Mouse (Mus musculus): ENCODE data around the gene Tecrl. TPM values are rescaled to one million over a fixed set of nuclear protein-coding genes. Genes with fewer than 3 reads are reported as not detected.

Gene Tecrl
- 33.9 and 35.4 TPM in 2 replicates for polyA plus RNA-seq (2016; fragmentation: Nextera tagmentation; extraction: Ambion mirVana)

- WGBS, result 14% methylated on average over 9 of the region's 9 CpGs
Measured at GRCm38 (mm10) chr5:83354846-83355561, at the start of gene Tecrl. Tecrl (minus strand) TSS chr5:83355195.

GRCm38 (mm10) chr5:83385021-83385420 is 30.0 kb upstream of the Tecrl start:
- no peak overlapping the region for H3K9ac ChIP-seq
- 40% methylated on average over 2 of the region's 2 CpGs for WGBS
- no peaks in the 10 kb centered on the region for H3K27me3 ChIP-seq (replicated peaks)
- no peak overlapping the region for H3K4me3 ChIP-seq
- ATAC-seq (ENCODE audit: insufficient number of reproducible peaks, low FRiP score), result no peak
- H3K36me3 ChIP-seq, result no peaks in the 10 kb centered on the region
- no peaks in the 10 kb centered on the region for H3K9me3 ChIP-seq (replicated peaks)
- H3K27ac ChIP-seq (ENCODE audit: poor library complexity, severe bottlenecking), result no peak overlapping the region
- no peak overlapping the region for H3K4me2 ChIP-seq
- no peaks in the 10 kb centered on the region for H3K4me1 ChIP-seq (replicated peaks)

More at GRCm38 (mm10) chr5:83354846-83355561, at the start of gene Tecrl:
- Histone ChIP-seq H3K9me3 (replicated peaks) (no peaks in the 10 kb centered on the region), H3K36me3 (no peaks in the 10 kb centered on the region), H3K9ac (peak within 1 kb of the TSS; percentile 36), H3K4me2 (peak within 1 kb of the TSS; percentile 27), H3K4me1 (replicated peaks) (peaks cover 5% of the 10 kb centered on the region; the same call in 1 of the 2 replicates), H3K4me3 (peak within 1 kb of the TSS; percentile 45), H3K27me3 (replicated peaks) (no peaks in the 10 kb centered on the region), H3K27ac (ENCODE audit: poor library complexity, severe bottlenecking) (peak within 1 kb of the TSS; percentile 87)
- ATAC-seq (ENCODE audit: insufficient number of reproducible peaks, low FRiP score), result peak; percentile 73; the same call in 1 of the 2 replicates

DNA sequence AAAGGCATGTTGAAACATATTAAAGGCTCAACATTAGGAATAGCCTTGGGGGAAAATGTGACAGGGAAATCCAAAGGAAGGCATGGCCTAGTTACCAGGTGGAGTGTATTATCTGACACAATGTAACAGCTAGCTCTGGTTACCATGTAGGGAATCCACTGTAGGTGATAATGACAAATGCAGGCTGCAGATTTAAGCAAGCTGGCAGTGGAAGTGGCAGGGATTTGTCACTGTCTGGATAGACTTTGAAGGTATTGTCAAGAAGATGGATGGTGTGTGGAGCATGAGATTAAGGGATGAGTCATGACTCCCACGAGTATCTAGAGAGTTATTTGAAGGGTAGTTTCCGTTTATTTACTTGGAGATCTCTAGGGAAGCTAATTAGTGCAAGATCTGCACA is 3.4 kb downstream of the Tecrl start:
- Histone ChIP-seq H3K9ac (no peak overlapping the region), H3K27ac (ENCODE audit: poor library complexity, severe bottlenecking) (peak overlapping the region; percentile 57), H3K4me3 (no peak overlapping the region), H3K36me3 (no peaks in the 10 kb centered on the region), H3K4me2 (no peak overlapping the region), H3K9me3 (replicated peaks) (no peaks in the 10 kb centered on the region), H3K4me1 (replicated peaks) (peaks cover 5% of the 10 kb centered on the region; the same call in 1 of the 2 replicates), H3K27me3 (replicated peaks) (no peaks in the 10 kb centered on the region)
- ATAC-seq (ENCODE audit: insufficient number of reproducible peaks, low FRiP score), result peak; percentile 73
- 6% methylated on average over 2 of the region's 2 CpGs for WGBS

- Histone ChIP-seq H3K9me3 (replicated peaks) (no peaks in the 10 kb centered on the region), H3K36me3 (no peaks in the 10 kb centered on the region), H3K4me3 (no peak overlapping the region), H3K27me3 (replicated peaks) (no peaks in the 10 kb centered on the region), H3K4me1 (replicated peaks) (no peaks in the 10 kb centered on the region), H3K4me2 (no peak overlapping the region), H3K27ac (ENCODE audit: poor library complexity, severe bottlenecking) (no peak overlapping the region), H3K9ac (no peak overlapping the region)
- 45% methylated on average over 4 of the region's 4 CpGs for WGBS
- ATAC-seq (ENCODE audit: insufficient number of reproducible peaks, low FRiP score), result no peak
Measured at GRCm38 (mm10) chr5:83339144-83339543, 15.9 kb downstream of the Tecrl start.

- Histone ChIP-seq H3K9me3 (replicated peaks) (no peaks in the 10 kb centered on the region), H3K4me2 (no peak overlapping the region), H3K36me3 (no peaks in the 10 kb centered on the region), H3K27ac (ENCODE audit: poor library complexity, severe bottlenecking) (peak overlapping the region; percentile 43), H3K4me3 (no peak overlapping the region), H3K9ac (no peak overlapping the region), H3K4me1 (replicated peaks) (peaks cover 3% of the 10 kb centered on the region; the same call in 1 of the 2 replicates), H3K27me3 (replicated peaks) (no peaks in the 10 kb centered on the region)
- ATAC-seq (ENCODE audit: insufficient number of reproducible peaks, low FRiP score), result no peak
- 49% methylated on average over 2 of the region's 2 CpGs for WGBS
Measured at GRCm38 (mm10) chr5:83267148-83267776, 87.7 kb downstream of the Tecrl start.

DNA sequence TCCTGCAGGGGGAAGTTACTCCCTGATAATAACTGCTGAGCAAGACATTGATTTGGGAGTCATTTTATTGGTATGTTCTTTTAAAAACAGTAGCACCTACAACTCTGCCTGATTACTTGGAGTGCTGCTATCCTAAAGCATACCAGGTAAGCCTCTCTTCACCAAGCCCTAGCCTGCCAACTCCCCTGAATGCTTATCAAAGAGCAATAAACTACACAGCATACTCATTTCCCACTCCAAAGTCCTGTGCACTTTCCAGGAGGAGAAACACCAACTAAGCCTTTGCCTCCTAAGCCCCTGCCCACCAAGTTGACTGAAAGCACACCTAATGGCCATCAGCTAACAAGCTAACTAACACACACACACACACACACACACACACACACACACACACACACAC is 94.9 kb downstream of the Tecrl start:
- no peak overlapping the region for H3K4me2 ChIP-seq
- H3K27me3 ChIP-seq (replicated peaks), result no peaks in the 10 kb centered on the region
- no peaks in the 10 kb centered on the region for H3K36me3 ChIP-seq
- H3K27ac ChIP-seq (ENCODE audit: poor library complexity, severe bottlenecking), result no peak overlapping the region
- no peak for ATAC-seq (ENCODE audit: insufficient number of reproducible peaks, low FRiP score)
- H3K9ac ChIP-seq, result no peak overlapping the region
- H3K4me1 ChIP-seq (replicated peaks), result no peaks in the 10 kb centered on the region
- H3K9me3 ChIP-seq (replicated peaks), result no peaks in the 10 kb centered on the region
- no peak overlapping the region for H3K4me3 ChIP-seq

DNA sequence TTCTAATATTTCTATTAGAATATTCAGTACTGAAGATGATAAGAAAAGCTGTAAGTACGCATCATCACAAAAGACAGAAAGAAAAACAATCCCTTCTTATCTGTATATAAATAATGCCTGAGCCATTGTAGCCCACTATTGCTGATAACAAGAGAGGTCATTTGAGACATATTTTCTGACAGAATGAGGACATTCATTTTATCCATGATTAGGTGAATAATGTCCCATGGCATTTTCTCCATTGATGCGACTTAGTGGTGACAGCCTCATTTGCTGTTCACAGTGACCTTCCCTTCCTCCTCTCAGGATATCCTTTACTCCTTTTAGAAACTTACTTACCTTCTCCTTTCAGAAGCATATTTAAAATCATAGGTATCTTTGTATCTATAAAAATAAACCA is 100.9 kb downstream of the Tecrl start:
- WGBS, result 71% methylated on average over 2 of the region's 2 CpGs
- Histone ChIP-seq H3K36me3 (no peaks in the 10 kb centered on the region), H3K4me1 (replicated peaks) (no peaks in the 10 kb centered on the region), H3K27me3 (replicated peaks) (no peaks in the 10 kb centered on the region), H3K4me2 (no peak overlapping the region), H3K4me3 (no peak overlapping the region), H3K27ac (ENCODE audit: poor library complexity, severe bottlenecking) (no peak overlapping the region), H3K9me3 (replicated peaks) (no peaks in the 10 kb centered on the region), H3K9ac (no peak overlapping the region)
- ATAC-seq (ENCODE audit: insufficient number of reproducible peaks, low FRiP score), result no peak

GRCm38 (mm10) chr5:83238848-83239452 is 116.0 kb downstream of the Tecrl start:
- ATAC-seq (ENCODE audit: insufficient number of reproducible peaks, low FRiP score), result no peak
- no peaks in the 10 kb centered on the region for H3K4me1 ChIP-seq (replicated peaks)
- H3K4me2 ChIP-seq, result no peak overlapping the region
- no peak overlapping the region for H3K9ac ChIP-seq
- no peak overlapping the region for H3K27ac ChIP-seq (ENCODE audit: poor library complexity, severe bottlenecking)
- no peaks in the 10 kb centered on the region for H3K27me3 ChIP-seq (replicated peaks)
- WGBS, result 69% methylated on average over 5 of the region's 5 CpGs
- H3K36me3 ChIP-seq, result no peaks in the 10 kb centered on the region
- H3K9me3 ChIP-seq (replicated peaks), result no peaks in the 10 kb centered on the region
- no peak overlapping the region for H3K4me3 ChIP-seq
